Mouse (Mus musculus): ENCODE data around the gene Leng8. TPM values are rescaled to one million over a fixed set of nuclear protein-coding genes. Genes with fewer than 3 reads are reported as not detected.
A peak's percentile ranks its signal among the peaks of the same experiment; 100 is the strongest.

Leng8 gene
- polyA plus RNA-seq, 1 experiment, result 81.4 TPM

DNA sequence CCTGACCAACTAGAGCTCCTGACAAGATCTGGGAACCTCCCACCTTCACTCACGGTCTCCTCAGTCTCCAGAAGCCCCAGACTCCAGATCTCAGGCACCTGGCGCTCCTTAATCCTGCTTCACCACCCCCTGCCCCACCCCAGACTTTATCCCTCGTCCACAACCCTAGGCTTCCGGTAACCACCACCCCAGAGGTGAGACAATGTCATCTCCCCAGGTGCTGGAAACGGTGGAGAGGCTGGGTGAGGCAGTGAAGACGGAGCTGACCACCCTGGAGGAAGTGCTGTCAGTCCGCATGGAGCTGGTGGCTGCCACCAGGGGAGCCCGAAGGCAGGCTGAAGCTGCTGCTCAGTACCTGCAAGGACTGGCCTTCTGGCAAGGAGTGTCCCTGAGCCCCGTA lies 11.5 kb upstream of the Leng8 start:
- Histone ChIP-seq H3K4me1 (ENCODE audit: control insufficient read depth, insufficient read depth, low read length) (no peaks in the 10 kb centered on the region), H3K4me3 (ENCODE audit: insufficient read depth, low read length) (no peak overlapping the region), H3K27ac (ENCODE audit: insufficient read depth, low read length) (no peak overlapping the region)
- TF ChIP-seq CTCF (IDR thresholded peaks at IDR 0.05; ENCODE audit: borderline replicate concordance, insufficient read depth, low read length) (no peak), POLR2A (IDR thresholded peaks at IDR 0.05; ENCODE audit: low read depth, low read length) (no peak)

GRCm38 (mm10) chr7:4126992-4127785 lies 9.7 kb upstream of the Leng8 start:
- no peak overlapping the region for H3K27ac ChIP-seq (ENCODE audit: insufficient read depth, low read length)
- H3K4me1 ChIP-seq (ENCODE audit: control insufficient read depth, insufficient read depth, low read length), result no peaks in the 10 kb centered on the region
- TF ChIP-seq CTCF (IDR thresholded peaks at IDR 0.05; ENCODE audit: borderline replicate concordance, insufficient read depth, low read length), result no peak
- TF ChIP-seq POLR2A (IDR thresholded peaks at IDR 0.05; ENCODE audit: low read depth, low read length), result no peak
- no peak overlapping the region for H3K4me3 ChIP-seq (ENCODE audit: insufficient read depth, low read length)

GRCm38 (mm10) chr7:4127894-4128293 lies 8.9 kb upstream of the Leng8 start:
- TF ChIP-seq POLR2A (IDR thresholded peaks at IDR 0.05; ENCODE audit: low read depth, low read length), result no peak
- no peak for TF ChIP-seq CTCF (IDR thresholded peaks at IDR 0.05; ENCODE audit: borderline replicate concordance, insufficient read depth, low read length)

GRCm38 (mm10) chr7:4128860-4129259 lies 8.0 kb upstream of the Leng8 start:
- TF ChIP-seq CTCF (IDR thresholded peaks at IDR 0.05; ENCODE audit: borderline replicate concordance, insufficient read depth, low read length) (no peak), POLR2A (IDR thresholded peaks at IDR 0.05; ENCODE audit: low read depth, low read length) (no peak)
- Histone ChIP-seq H3K4me3 (ENCODE audit: insufficient read depth, low read length) (no peak overlapping the region), H3K27ac (ENCODE audit: insufficient read depth, low read length) (no peak overlapping the region)

More at GRCm38 (mm10) chr7:4127894-4128293, 8.9 kb upstream of the Leng8 start:
- H3K27ac ChIP-seq (ENCODE audit: insufficient read depth, low read length), result no peak overlapping the region
- no peaks in the 10 kb centered on the region for H3K4me1 ChIP-seq (ENCODE audit: control insufficient read depth, insufficient read depth, low read length)
- no peak overlapping the region for H3K4me3 ChIP-seq (ENCODE audit: insufficient read depth, low read length)

GRCm38 (mm10) chr7:4130686-4131452 lies 6.0 kb upstream of the Leng8 start:
- TF ChIP-seq CTCF (IDR thresholded peaks at IDR 0.05; ENCODE audit: borderline replicate concordance, insufficient read depth, low read length) (peak; percentile 94), POLR2A (IDR thresholded peaks at IDR 0.05; ENCODE audit: low read depth, low read length) (no peak)
- Histone ChIP-seq H3K4me1 (ENCODE audit: control insufficient read depth, insufficient read depth, low read length) (no peaks in the 10 kb centered on the region), H3K27ac (ENCODE audit: insufficient read depth, low read length) (no peak overlapping the region), H3K4me3 (ENCODE audit: insufficient read depth, low read length) (no peak overlapping the region)

More at GRCm38 (mm10) chr7:4128860-4129259, 8.0 kb upstream of the Leng8 start:
- no peaks in the 10 kb centered on the region for H3K4me1 ChIP-seq (ENCODE audit: control insufficient read depth, insufficient read depth, low read length)

DNA sequence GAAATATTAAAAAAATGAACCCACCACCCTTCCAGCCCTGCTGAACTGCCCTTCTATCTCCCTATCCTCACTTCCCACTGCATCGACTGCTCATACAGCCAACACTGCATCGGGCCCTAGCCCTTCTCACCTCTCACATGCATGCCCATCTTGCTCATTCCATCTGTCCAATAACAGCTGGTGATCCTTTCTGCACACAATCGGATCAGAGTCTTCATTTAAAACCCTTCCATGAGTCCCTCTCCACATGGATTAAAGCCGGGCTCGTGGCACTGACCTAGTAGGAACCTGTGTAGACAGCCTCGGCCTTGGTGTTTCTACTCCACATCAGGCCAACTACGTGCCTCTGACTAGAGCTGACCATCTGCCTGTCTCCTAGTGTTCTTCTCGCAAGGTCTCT lies 4.9 kb upstream of the Leng8 start:
- TF ChIP-seq CTCF (IDR thresholded peaks at IDR 0.05; ENCODE audit: borderline replicate concordance, insufficient read depth, low read length) (no peak), POLR2A (IDR thresholded peaks at IDR 0.05; ENCODE audit: low read depth, low read length) (no peak)
- H3K4me1 ChIP-seq (ENCODE audit: control insufficient read depth, insufficient read depth, low read length), result no peaks in the 10 kb centered on the region
- H3K27ac ChIP-seq (ENCODE audit: insufficient read depth, low read length), result no peak overlapping the region
- H3K4me3 ChIP-seq (ENCODE audit: insufficient read depth, low read length), result no peak overlapping the region

- TF ChIP-seq POLR2A (IDR thresholded peaks at IDR 0.05; ENCODE audit: low read depth, low read length), result no peak
- no peak for TF ChIP-seq CTCF (IDR thresholded peaks at IDR 0.05; ENCODE audit: borderline replicate concordance, insufficient read depth, low read length)
- Histone ChIP-seq H3K4me3 (ENCODE audit: insufficient read depth, low read length) (no peak overlapping the region), H3K27ac (ENCODE audit: insufficient read depth, low read length) (no peak overlapping the region), H3K4me1 (ENCODE audit: control insufficient read depth, insufficient read depth, low read length) (no peaks in the 10 kb centered on the region)
These were observed 4.3 kb upstream of the Leng8 start for GRCm38 (mm10) chr7:4132581-4132980.

DNA sequence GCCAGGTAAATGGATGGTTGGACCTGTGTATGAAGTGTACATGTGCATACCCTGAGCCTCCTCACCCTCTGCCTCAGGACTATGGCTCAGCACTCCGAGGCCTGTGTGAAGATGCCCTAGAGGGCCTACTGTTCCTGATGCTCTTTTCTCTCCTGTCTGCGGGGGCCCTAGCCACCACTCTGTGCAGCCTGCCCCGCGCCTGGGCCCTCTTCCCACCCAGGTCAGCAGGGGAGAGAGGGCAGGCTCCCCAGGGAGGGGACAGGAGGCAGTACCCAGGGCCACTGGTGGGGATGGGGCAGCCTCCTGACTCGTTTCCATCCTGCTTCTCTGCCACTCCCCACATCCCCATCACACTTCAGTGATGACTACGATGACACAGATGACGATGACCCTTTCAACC lies 3.8 kb upstream of the Leng8 start:
- no peak overlapping the region for H3K4me3 ChIP-seq (ENCODE audit: insufficient read depth, low read length)
- H3K4me1 ChIP-seq (ENCODE audit: control insufficient read depth, insufficient read depth, low read length), result no peaks in the 10 kb centered on the region
- H3K27ac ChIP-seq (ENCODE audit: insufficient read depth, low read length), result no peak overlapping the region
- no peak for TF ChIP-seq POLR2A (IDR thresholded peaks at IDR 0.05; ENCODE audit: low read depth, low read length)
- TF ChIP-seq CTCF (IDR thresholded peaks at IDR 0.05; ENCODE audit: borderline replicate concordance, insufficient read depth, low read length), result no peak

GRCm38 (mm10) chr7:4134911-4135310 lies 1.9 kb upstream of the Leng8 start:
- Histone ChIP-seq H3K27ac (ENCODE audit: insufficient read depth, low read length) (no peak overlapping the region), H3K4me1 (ENCODE audit: control insufficient read depth, insufficient read depth, low read length) (0 out of 2 replicates have a peak, but pooled peaks cover 3% of the 10 kb centered on the region), H3K4me3 (ENCODE audit: insufficient read depth, low read length) (no peak overlapping the region)
- TF ChIP-seq POLR2A (IDR thresholded peaks at IDR 0.05; ENCODE audit: low read depth, low read length), result no peak
- no peak for TF ChIP-seq CTCF (IDR thresholded peaks at IDR 0.05; ENCODE audit: borderline replicate concordance, insufficient read depth, low read length)

GRCm38 (mm10) chr7:4136404-4136770 lies 452 bp upstream of the Leng8 start:
- TF ChIP-seq CTCF (IDR thresholded peaks at IDR 0.05; ENCODE audit: borderline replicate concordance, insufficient read depth, low read length) (no peak), POLR2A (IDR thresholded peaks at IDR 0.05; ENCODE audit: low read depth, low read length) (no peak)
- H3K4me1 ChIP-seq (ENCODE audit: control insufficient read depth, insufficient read depth, low read length), result 0 out of 2 replicates have a peak, but pooled peaks cover 3% of the 10 kb centered on the region
- H3K4me3 ChIP-seq (ENCODE audit: insufficient read depth, low read length), result peak overlapping the region; percentile 74
- H3K27ac ChIP-seq (ENCODE audit: insufficient read depth, low read length), result peak overlapping the region; percentile 51; the same call in 1 of the 2 replicates
